Mouse (Mus musculus) erythroblast, embryonic 14.5 days (primary cell): ENCODE results near the gene Mindy2. TPM values are rescaled to one million over a fixed set of nuclear protein-coding genes. Genes with fewer than 3 reads are reported as not detected.
A peak's percentile ranks its signal among the peaks of the same experiment; 100 is the strongest.

Experiments used
- H3K27me3 ChIP-seq: 2 replicates; pipeline ENCODE4 v1.6.1; 2012; ENCODE audit warnings: inconsistent platforms; ENCODE audit not compliant: control insufficient read depth
- H3K36me3 ChIP-seq: 2 replicates; pipeline ENCODE4 v1.6.1; 2012; ENCODE audit warnings: mild to moderate bottlenecking, inconsistent platforms; ENCODE audit not compliant: control insufficient read depth
- H3K4me1 ChIP-seq: 2 replicates; pipeline ENCODE4 v1.6.1; 2012; ENCODE audit warnings: inconsistent platforms; ENCODE audit not compliant: control insufficient read depth
- H3K4me3 ChIP-seq: replicated peaks from 2 replicates; pipeline ENCODE3; 2012; ENCODE audit warnings: moderate library complexity, mild to moderate bottlenecking, inconsistent platforms
- H3K9me3 ChIP-seq: 2 replicates; pipeline ENCODE4 v1.6.1; 2012; ENCODE audit warnings: low read length, inconsistent platforms, mixed read lengths; ENCODE audit not compliant: control insufficient read depth
- GATA1 ChIP-seq: IDR thresholded peaks from 2 replicates; pipeline ENCODE4 v1.6.1; 2012; ENCODE audit warnings: low read length, inconsistent platforms, mixed read lengths
- TAL1 ChIP-seq: IDR thresholded peaks from 3 replicates; pipeline ENCODE4 v1.6.1; 2012; ENCODE audit warnings: low read length, inconsistent platforms, mixed read lengths
- polyA plus RNA-seq: library from polyadenylated mRNA; stranded (reverse); fragments of >175 nt; gene quantifications from 2 replicates; pipeline ENCODE4 v1.2.3, GENCODE M21; 2012

Mindy2 gene
- 6.4 and 6.8 TPM in 2 replicates for polyA plus RNA-seq

GRCm38 (mm10) chr9:70657013-70657967 lies at the start of gene Mindy2:
Mindy2 (minus strand) TSS chr9:70657174.
- Histone ChIP-seq H3K9me3 (no peaks in the 10 kb centered on the region), H3K4me3 (peak within 1 kb of the TSS; percentile 83), H3K4me1 (peaks cover 52% of the 10 kb centered on the region), H3K27me3 (no peaks in the 10 kb centered on the region), H3K36me3 (peaks cover 35% of the 10 kb centered on the region)
- no peak for TF ChIP-seq TAL1
- TF ChIP-seq GATA1, result no peak

DNA sequence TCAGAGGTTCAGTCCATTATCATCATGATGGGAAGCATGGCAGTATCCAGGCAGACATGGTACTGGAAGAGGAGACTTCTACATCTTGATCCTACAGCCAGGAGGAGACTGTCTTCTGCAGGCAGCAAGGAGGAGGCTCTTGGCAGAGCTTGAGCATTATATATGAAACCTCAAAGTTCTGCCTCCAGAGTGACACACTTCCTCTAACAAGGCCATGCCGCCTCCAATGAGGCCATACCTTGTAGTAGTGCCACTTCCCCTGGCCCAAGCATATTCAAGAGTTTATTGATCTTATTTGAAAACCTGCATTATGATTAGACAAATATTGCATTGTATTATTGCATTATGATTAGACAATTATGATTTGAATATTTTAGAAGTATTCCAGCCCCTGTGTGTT lies 49.5 kb upstream of the Mindy2 start:
- H3K36me3 ChIP-seq, result peaks cover 86% of the 10 kb centered on the region

GRCm38 (mm10) chr9:70703597-70704203 lies 46.7 kb upstream of the Mindy2 start:
- peak overlapping the region; percentile 19 for H3K4me3 ChIP-seq
- peaks cover 73% of the 10 kb centered on the region for H3K36me3 ChIP-seq
- no peaks in the 10 kb centered on the region for H3K27me3 ChIP-seq
- TF ChIP-seq TAL1 (peak; percentile 71), GATA1 (peak; percentile 55)
- H3K4me1 ChIP-seq, result peaks cover 53% of the 10 kb centered on the region
- no peaks in the 10 kb centered on the region for H3K9me3 ChIP-seq

More for the DNA sequence above, 49.5 kb upstream of the Mindy2 start:
- H3K9me3 ChIP-seq, result no peaks in the 10 kb centered on the region
- H3K4me3 ChIP-seq, result no peak overlapping the region
- peaks cover 38% of the 10 kb centered on the region for H3K4me1 ChIP-seq
- TF ChIP-seq TAL1, result no peak
- TF ChIP-seq GATA1, result no peak
- no peaks in the 10 kb centered on the region for H3K27me3 ChIP-seq

DNA sequence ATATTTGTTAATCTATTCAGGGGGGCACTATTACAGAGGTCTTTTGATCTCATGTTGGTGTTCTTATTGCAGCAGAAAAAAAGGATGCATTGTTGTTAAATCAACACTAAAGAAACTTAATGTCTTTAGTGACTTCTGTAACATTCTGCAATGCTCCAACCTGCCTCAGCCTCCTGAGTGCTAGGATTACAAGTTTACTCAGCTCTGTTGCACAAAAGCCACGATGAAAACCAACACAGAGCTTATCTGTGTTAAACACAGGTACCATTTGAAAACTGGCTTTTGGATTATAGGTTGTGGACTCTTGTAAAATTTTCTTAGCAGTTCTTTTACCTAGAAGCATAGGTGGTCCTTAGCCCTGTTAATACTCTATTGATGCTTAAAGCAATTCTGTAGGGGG lies 41.1 kb upstream of the Mindy2 start:
- H3K27me3 ChIP-seq, result no peaks in the 10 kb centered on the region
- H3K4me3 ChIP-seq, result no peak overlapping the region
- H3K36me3 ChIP-seq, result peaks cover 61% of the 10 kb centered on the region
- H3K4me1 ChIP-seq, result peaks cover 85% of the 10 kb centered on the region
- TF ChIP-seq TAL1 (no peak), GATA1 (no peak)
- H3K9me3 ChIP-seq, result no peaks in the 10 kb centered on the region

GRCm38 (mm10) chr9:70695723-70696122 lies 38.7 kb upstream of the Mindy2 start:
- Histone ChIP-seq H3K27me3 (no peaks in the 10 kb centered on the region), H3K4me3 (no peak overlapping the region), H3K36me3 (peaks cover 71% of the 10 kb centered on the region), H3K9me3 (no peaks in the 10 kb centered on the region), H3K4me1 (peaks cover 86% of the 10 kb centered on the region)
- no peak for TF ChIP-seq GATA1
- TF ChIP-seq TAL1, result no peak

DNA sequence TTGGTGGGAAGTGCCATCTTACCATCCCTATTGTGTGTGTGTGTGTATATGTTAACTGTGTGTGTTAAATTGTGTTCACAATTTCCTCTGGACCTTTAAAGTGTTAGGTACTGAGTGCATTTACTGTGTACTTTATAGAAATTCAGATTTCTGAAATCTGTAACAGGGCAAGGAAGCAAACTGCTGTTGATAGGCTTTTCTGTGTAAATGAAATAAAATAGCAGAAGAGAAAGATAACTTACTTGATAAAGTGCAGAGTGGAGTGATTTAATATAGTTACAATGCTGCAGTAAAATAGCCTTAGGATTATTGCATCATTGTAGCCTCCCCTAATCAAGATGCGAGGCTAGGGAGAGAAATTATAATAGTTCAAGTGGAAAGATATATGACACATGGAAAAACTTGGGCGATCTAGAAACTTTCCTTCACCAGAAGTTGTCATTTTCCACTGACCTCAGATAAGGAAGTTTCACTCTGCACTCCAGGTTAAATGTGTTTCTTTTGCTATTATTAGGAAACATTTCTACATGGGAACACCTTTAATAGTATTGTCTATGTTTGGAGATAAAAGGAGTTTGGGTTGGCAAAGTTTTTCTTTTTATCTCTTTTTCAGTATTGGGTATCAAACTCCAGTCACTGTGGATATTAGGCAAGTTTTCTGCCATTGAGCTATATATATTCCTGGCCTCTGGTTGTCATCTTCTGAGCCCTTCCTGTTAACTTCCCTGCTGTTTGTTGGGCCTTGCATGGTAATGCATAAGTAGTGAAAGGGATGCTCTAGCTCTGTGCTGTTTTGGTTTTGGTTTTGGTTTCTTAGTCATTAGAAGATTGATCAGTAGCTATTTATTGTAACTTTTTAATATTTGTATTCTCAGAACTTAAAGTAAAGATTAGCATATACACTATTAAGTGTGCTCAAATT lies 35.1 kb upstream of the Mindy2 start:
- Histone ChIP-seq H3K9me3 (no peaks in the 10 kb centered on the region), H3K4me1 (peaks cover 93% of the 10 kb centered on the region), H3K36me3 (peaks cover 76% of the 10 kb centered on the region), H3K27me3 (no peaks in the 10 kb centered on the region), H3K4me3 (no peak overlapping the region)
- no peak for TF ChIP-seq TAL1
- TF ChIP-seq GATA1, result no peak

GRCm38 (mm10) chr9:70690579-70690978 lies 33.6 kb upstream of the Mindy2 start:
- Histone ChIP-seq H3K36me3 (peaks cover 81% of the 10 kb centered on the region), H3K9me3 (no peaks in the 10 kb centered on the region), H3K27me3 (no peaks in the 10 kb centered on the region), H3K4me3 (no peak overlapping the region), H3K4me1 (peaks cover 96% of the 10 kb centered on the region)
- TF ChIP-seq GATA1 (no peak), TAL1 (no peak)

DNA sequence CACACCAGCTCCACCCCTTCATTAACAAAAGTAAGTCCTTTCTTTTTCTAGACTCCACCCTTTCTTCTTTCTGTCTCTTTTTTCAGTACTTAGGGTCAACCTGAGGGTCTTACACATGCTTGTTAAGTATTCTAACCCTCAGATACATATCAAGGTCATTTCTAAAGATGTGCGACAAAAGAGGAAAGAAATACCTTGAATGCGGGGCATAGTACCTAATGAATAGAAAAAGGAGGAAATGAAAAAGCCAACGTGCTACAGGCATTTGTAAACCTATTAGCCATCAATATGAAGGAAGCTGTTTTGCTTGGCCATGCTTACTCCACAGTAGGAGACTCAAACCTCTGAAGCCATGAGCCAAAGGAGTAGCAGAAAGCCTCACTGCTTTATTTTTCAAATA lies 33.0 kb upstream of the Mindy2 start:
- H3K9me3 ChIP-seq, result no peaks in the 10 kb centered on the region
- H3K4me3 ChIP-seq, result peak overlapping the region; percentile 41
- no peak for TF ChIP-seq TAL1
- TF ChIP-seq GATA1, result no peak
- no peaks in the 10 kb centered on the region for H3K27me3 ChIP-seq
- peaks cover 82% of the 10 kb centered on the region for H3K36me3 ChIP-seq
- H3K4me1 ChIP-seq, result peaks cover 96% of the 10 kb centered on the region
